Mouse (Mus musculus): Measurements from ENCODE around the gene Arl1. TPM values are rescaled to one million over a fixed set of nuclear protein-coding genes. Genes with fewer than 3 reads are reported as not detected.
"Not testable (repeated sequence)": the region's sequence is repeated elsewhere in the genome, so short reads cannot be mapped to it uniquely, and the experiment has no call there.

The Arl1 gene
- polyA plus RNA-seq, 1 experiment from 2014 or later: 183 TPM

GRCm38 (mm10) chr10:88769676-88770075 lies 39.0 kb downstream of the Arl1 start:
- 92% methylated on average over 7 of the region's 7 CpGs for WGBS
- H3K9me3 ChIP-seq (ENCODE audit: control insufficient read depth, low read length): no peaks in the 10 kb centered on the region
- H3K4me2 ChIP-seq (replicated peaks; ENCODE audit: low read depth): no peak overlapping the region
- no peak for DNase-seq (ENCODE audit: low spot score)
- ATAC-seq (ENCODE audit: low FRiP score, low TSS enrichment): no peak
- H3K4me3 ChIP-seq (ENCODE audit: low read depth, low read length): no peak overlapping the region
- H3K36me3 ChIP-seq (ENCODE audit: control insufficient read depth, insufficient read depth, low read length): peaks cover 20% of the 10 kb centered on the region
- TF ChIP-seq CTCF (IDR thresholded peaks at IDR 0.05; ENCODE audit: low read depth): no peak
- TF ChIP-seq EP300 (optimal IDR thresholded peaks at IDR 0.05): no peak
- H3K9ac ChIP-seq (ENCODE audit: low read length): no peak overlapping the region
- no peak overlapping the region for H3K27ac ChIP-seq (replicated peaks)
- H3K4me1 ChIP-seq (replicated peaks; ENCODE audit: control insufficient read depth, insufficient read depth): no peaks in the 10 kb centered on the region
- no peaks in the 10 kb centered on the region for H3K27me3 ChIP-seq (ENCODE audit: control insufficient read depth, insufficient read depth, low read length)

GRCm38 (mm10) chr10:88772965-88773364 lies 42.3 kb downstream of the Arl1 start:
- not testable (repeated sequence) for ATAC-seq (ENCODE audit: low FRiP score, low TSS enrichment); H3K4me3 ChIP-seq (ENCODE audit: low read depth, low read length); H3K27me3 ChIP-seq (ENCODE audit: control insufficient read depth, insufficient read depth, low read length); H3K9ac ChIP-seq (ENCODE audit: low read length); H3K4me1 ChIP-seq (replicated peaks; ENCODE audit: control insufficient read depth, insufficient read depth); DNase-seq (ENCODE audit: low spot score); H3K4me2 ChIP-seq (replicated peaks; ENCODE audit: low read depth); H3K27ac ChIP-seq (replicated peaks); H3K9me3 ChIP-seq (ENCODE audit: control insufficient read depth, low read length)
- peaks cover 21% of the 10 kb centered on the region for H3K36me3 ChIP-seq (ENCODE audit: control insufficient read depth, insufficient read depth, low read length)
- 86% methylated on average over 5 of the region's 5 CpGs for WGBS

GRCm38 (mm10) chr10:88776206-88776605 lies 45.5 kb downstream of the Arl1 start:
- no peak for TF ChIP-seq EP300 (optimal IDR thresholded peaks at IDR 0.05)
- WGBS: 83% methylated on average over 6 of the region's 6 CpGs
- no peak for ATAC-seq (ENCODE audit: low FRiP score, low TSS enrichment)

GRCm38 (mm10) chr10:88780716-88781115 lies 50.1 kb downstream of the Arl1 start:
- Histone ChIP-seq H3K27me3 (ENCODE audit: control insufficient read depth, insufficient read depth, low read length) (no peaks in the 10 kb centered on the region), H3K36me3 (ENCODE audit: control insufficient read depth, insufficient read depth, low read length) (peaks cover 8% of the 10 kb centered on the region)
- TF ChIP-seq EP300 (optimal IDR thresholded peaks at IDR 0.05) (no peak), CTCF (IDR thresholded peaks at IDR 0.05; ENCODE audit: low read depth) (no peak)

More at GRCm38 (mm10) chr10:88776206-88776605, 45.5 kb downstream of the Arl1 start:
- Histone ChIP-seq H3K4me3 (ENCODE audit: low read depth, low read length) (no peak overlapping the region), H3K27me3 (ENCODE audit: control insufficient read depth, insufficient read depth, low read length) (no peaks in the 10 kb centered on the region), H3K36me3 (ENCODE audit: control insufficient read depth, insufficient read depth, low read length) (peaks cover 8% of the 10 kb centered on the region; the same call in 1 of the 2 replicates), H3K4me2 (replicated peaks; ENCODE audit: low read depth) (no peak overlapping the region), H3K4me1 (replicated peaks; ENCODE audit: control insufficient read depth, insufficient read depth) (no peaks in the 10 kb centered on the region), H3K27ac (replicated peaks) (no peak overlapping the region), H3K9me3 (ENCODE audit: control insufficient read depth, low read length) (no peaks in the 10 kb centered on the region), H3K9ac (ENCODE audit: low read length) (no peak overlapping the region)
- no peak for DNase-seq (ENCODE audit: low spot score)

GRCm38 (mm10) chr10:88783135-88783534 lies 52.5 kb downstream of the Arl1 start:
- H3K9ac ChIP-seq (ENCODE audit: low read length); H3K36me3 ChIP-seq (ENCODE audit: control insufficient read depth, insufficient read depth, low read length); DNase-seq (ENCODE audit: low spot score); ATAC-seq (ENCODE audit: low FRiP score, low TSS enrichment); H3K4me1 ChIP-seq (replicated peaks; ENCODE audit: control insufficient read depth, insufficient read depth); H3K4me3 ChIP-seq (ENCODE audit: low read depth, low read length); H3K4me2 ChIP-seq (replicated peaks; ENCODE audit: low read depth); H3K27ac ChIP-seq (replicated peaks); H3K9me3 ChIP-seq (ENCODE audit: control insufficient read depth, low read length); H3K27me3 ChIP-seq (ENCODE audit: control insufficient read depth, insufficient read depth, low read length): not testable (repeated sequence)
- WGBS: 95% methylated on average over 2 of the region's 2 CpGs

More at GRCm38 (mm10) chr10:88780716-88781115, 50.1 kb downstream of the Arl1 start:
- 79% methylated on average over 4 of the region's 4 CpGs for WGBS
- H3K4me1 ChIP-seq (replicated peaks; ENCODE audit: control insufficient read depth, insufficient read depth): no peaks in the 10 kb centered on the region
- ATAC-seq (ENCODE audit: low FRiP score, low TSS enrichment): no peak
- H3K4me3 ChIP-seq (ENCODE audit: low read depth, low read length): no peak overlapping the region
- H3K27ac ChIP-seq (replicated peaks): no peak overlapping the region
- no peak for DNase-seq (ENCODE audit: low spot score)
- no peaks in the 10 kb centered on the region for H3K9me3 ChIP-seq (ENCODE audit: control insufficient read depth, low read length)
- H3K4me2 ChIP-seq (replicated peaks; ENCODE audit: low read depth): no peak overlapping the region
- H3K9ac ChIP-seq (ENCODE audit: low read length): no peak overlapping the region

GRCm38 (mm10) chr10:88783941-88784340 lies 53.3 kb downstream of the Arl1 start:
- DNase-seq (ENCODE audit: low spot score): no peak
- Histone ChIP-seq H3K4me2 (replicated peaks; ENCODE audit: low read depth) (no peak overlapping the region), H3K9me3 (ENCODE audit: control insufficient read depth, low read length) (no peaks in the 10 kb centered on the region), H3K4me1 (replicated peaks; ENCODE audit: control insufficient read depth, insufficient read depth) (no peaks in the 10 kb centered on the region), H3K9ac (ENCODE audit: low read length) (no peak overlapping the region), H3K4me3 (ENCODE audit: low read depth, low read length) (no peak overlapping the region), H3K27ac (replicated peaks) (no peak overlapping the region), H3K36me3 (ENCODE audit: control insufficient read depth, insufficient read depth, low read length) (no peaks in the 10 kb centered on the region; the same call in none of the 2 replicates), H3K27me3 (ENCODE audit: control insufficient read depth, insufficient read depth, low read length) (no peaks in the 10 kb centered on the region)
- 94% methylated on average over 5 of the region's 5 CpGs for WGBS
- TF ChIP-seq EP300 (optimal IDR thresholded peaks at IDR 0.05): no peak
- TF ChIP-seq CTCF (IDR thresholded peaks at IDR 0.05; ENCODE audit: low read depth): no peak
- ATAC-seq (ENCODE audit: low FRiP score, low TSS enrichment): no peak
